Mouse (Mus musculus) thymus, adult 2 months (tissue): ENCODE results near the gene Ppia.

Source experiments
- CTCF ChIP-seq: fragments of 200-500 bp; IDR thresholded peaks from 2 replicates; pipeline ENCODE4 v1.5.1; 2012; ENCODE audit warnings: mild to moderate bottlenecking, control low read depth, low read length, moderate library complexity, borderline replicate concordance; ENCODE audit not compliant: control insufficient read depth, poor library complexity, insufficient read depth; ENCODE audit errors: extremely low read depth
- POLR2A ChIP-seq: fragments of 200-500 bp; IDR thresholded peaks from 2 replicates; pipeline ENCODE4 v1.6.1; 2012; ENCODE audit warnings: mild to moderate bottlenecking, low read length, control low read depth, moderate library complexity; ENCODE audit not compliant: control insufficient read depth, poor library complexity, insufficient read depth; ENCODE audit errors: extremely low read depth

DNA sequence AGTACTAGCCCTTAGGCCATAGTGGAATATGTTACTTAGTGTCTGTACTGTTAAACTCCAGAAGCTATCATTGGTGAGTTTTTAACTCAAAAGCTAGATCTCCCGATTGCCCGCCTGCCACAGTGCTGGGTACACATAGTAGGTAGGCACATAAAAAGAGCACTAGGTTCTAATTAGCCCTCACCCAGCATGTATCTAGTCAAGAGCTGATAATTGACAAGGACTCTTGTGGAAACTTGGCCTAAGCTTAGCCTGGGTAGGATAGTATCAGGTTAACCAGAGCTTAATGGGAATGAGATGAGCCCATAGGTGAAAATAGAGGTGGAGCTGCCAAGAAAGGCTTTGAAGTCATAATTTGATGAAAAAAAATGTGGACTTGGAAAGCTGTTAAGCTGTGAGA, 1.8 kb downstream of the Ppia start:
- TF ChIP-seq CTCF (no peak), POLR2A (no peak)
